Mouse (Mus musculus): ENCODE data around the gene Gm12184. TPM values are rescaled to one million over a fixed set of nuclear protein-coding genes. Genes with fewer than 3 reads are reported as not detected.

Gm12184 gene
- polyA plus RNA-seq (2021; fragmentation: Nextera tagmentation) = 0.18 TPM in 1 of 2 replicates, not detected in the other
- long read RNA-seq, experiment 1 = 0 reads
- long read RNA-seq, experiment 2, partial matches to known transcripts = 0 of 1 reads
- long read RNA-seq, experiment 2, other reads (novel, unspliced or antisense) = 0 of 1 reads

GRCm38 (mm10) chr11:48825979-48826751, at the start of gene Gm12184, which contains the start of gene Trim7:
Gene Gm12184, minus strand, starts transcription at chr11:48826655.
Gene Trim7, plus strand, starts transcription at chr11:48826140.

GRCm38 (mm10) chr11:48871201-48871772, 44.8 kb upstream of the Gm12184 start, which contains the start of gene Irgm1:
Gene Irgm1, minus strand, starts transcription at chr11:48871683.

GRCm38 (mm10) chr11:48816800-48817665, 9.4 kb downstream of the Gm12184 start, which contains the start of gene Trim41:
Gene Trim41, minus strand, starts transcription at chr11:48817353.

GRCm38 (mm10) chr11:48799921-48800701, 26.3 kb downstream of the Gm12184 start, which contains the start of gene Rack1:
Gene Rack1, plus strand, starts transcription at chr11:48800332.

Other genes starting within 250 kb of the Gm12184 start
- gene Rack1, start 26.3 kb downstream of the Gm12184 start, polyA plus RNA-seq (2021; fragmentation: Nextera tagmentation) = 215 and 222 TPM in 2 replicates
- 2.9 and 3.2 TPM in 2 replicates for gene Trim41, start 9.3 kb downstream of the Gm12184 start, polyA plus RNA-seq (2021; fragmentation: Nextera tagmentation)
- 0.53 and 0.62 TPM in 2 replicates for gene Trim7, start 515 bp downstream of the Gm12184 start, polyA plus RNA-seq (2021; fragmentation: Nextera tagmentation)
- gene Irgm1, start 45.0 kb upstream of the Gm12184 start, polyA plus RNA-seq (2021; fragmentation: Nextera tagmentation) = 10.0 and 13.6 TPM in 2 replicates
- gene Gm5431, start 75.6 kb upstream of the Gm12184 start, polyA plus RNA-seq (2021; fragmentation: Nextera tagmentation) = 0.15 TPM in 2 replicates
- 3.0 and 3.3 TPM in 2 replicates for gene Psme2b, start 119.5 kb upstream of the Gm12184 start, polyA plus RNA-seq (2021; fragmentation: Nextera tagmentation)
- gene Olfr56, start 152.2 kb upstream of the Gm12184 start, polyA plus RNA-seq (2021; fragmentation: Nextera tagmentation) = not detected in 2 replicates
- gene 9930111J21Rik1, start 152.7 kb upstream of the Gm12184 start, polyA plus RNA-seq (2021; fragmentation: Nextera tagmentation) = 0.62 and 0.63 TPM in 2 replicates
- 0.03 TPM in 1 of 2 replicates, not detected in the other for gene Gm12185, start 165.6 kb upstream of the Gm12184 start, polyA plus RNA-seq (2021; fragmentation: Nextera tagmentation)
- gene Tgtp1, start 167.5 kb upstream of the Gm12184 start, polyA plus RNA-seq (2021; fragmentation: Nextera tagmentation) = 0.95 and 3.9 TPM in 2 replicates
- gene 9930111J21Rik2, start 224.6 kb upstream of the Gm12184 start, polyA plus RNA-seq (2021; fragmentation: Nextera tagmentation) = 0.38 and 0.40 TPM in 2 replicates
- 1.2 and 1.8 TPM in 2 replicates for gene Tgtp2, start 237.6 kb upstream of the Gm12184 start, polyA plus RNA-seq (2021; fragmentation: Nextera tagmentation)
- gene Ifi47, start 249.9 kb upstream of the Gm12184 start, polyA plus RNA-seq (2021; fragmentation: Nextera tagmentation) = 2.1 and 2.3 TPM in 2 replicates

All from layer of hippocampus, adult 6 months (tissue).